Mouse (Mus musculus) heart, embryonic 12.5 days (tissue): ENCODE results near the gene Dgkb. TPM values are rescaled to one million over a fixed set of nuclear protein-coding genes. Genes with fewer than 3 reads are reported as not detected.

Source experiments
- ATAC-seq: fragments of 200-750 bp; cut with Nextera tagmentation; 2 replicates; pipeline ENCODE4 v1.8.0; 2017; ENCODE audit warnings: moderate TSS enrichment, moderate library complexity; ENCODE audit not compliant: insufficient number of reproducible peaks, low FRiP score
- H3K27ac ChIP-seq: fragments of 300-500 bp; sonication (generic); 2 replicates; pipeline ENCODE4 v1.5.1; 2016; ENCODE audit warnings: mild to moderate bottlenecking, moderate library complexity; ENCODE audit not compliant: poor library complexity, severe bottlenecking
- H3K27me3 ChIP-seq: fragments of 300-500 bp; sonication (generic); replicated peaks from 2 replicates; pipeline ENCODE4 v1.6.1; 2016; ENCODE audit warnings: mild to moderate bottlenecking, moderate library complexity
- H3K36me3 ChIP-seq: fragments of 300-500 bp; sonication (generic); 2 replicates; pipeline ENCODE4 v1.6.1; 2016; ENCODE audit warnings: mild to moderate bottlenecking, moderate library complexity
- H3K4me1 ChIP-seq: fragments of 300-500 bp; sonication (generic); replicated peaks from 2 replicates; pipeline ENCODE4 v1.6.1; 2016; ENCODE audit warnings: mild to moderate bottlenecking
- H3K4me2 ChIP-seq: fragments of 300-500 bp; sonication (generic); 2 replicates; pipeline ENCODE4 v1.6.1; 2016; ENCODE audit warnings: mild to moderate bottlenecking, moderate library complexity
- H3K4me3 ChIP-seq: fragments of 300-500 bp; sonication (generic); 2 replicates; pipeline ENCODE4 v1.5.1; 2016; ENCODE audit warnings: mild to moderate bottlenecking
- H3K9ac ChIP-seq: fragments of 300-500 bp; sonication (generic); 2 replicates; pipeline ENCODE4 v1.6.1; 2016; ENCODE audit warnings: mild to moderate bottlenecking, moderate library complexity
- H3K9me3 ChIP-seq: fragments of 300-500 bp; sonication (generic); replicated peaks from 2 replicates; pipeline ENCODE4 v1.6.1; 2016; ENCODE audit warnings: mild to moderate bottlenecking, moderate library complexity
- WGBS: fragments of 180-500 bp; shearing (Covaris S2); methylation state at CpG from one replicate; pipeline ENCODE4 v1.1.7; 2016; 5-methylcytosine and 5-hydroxymethylcytosine counted together
- polyA plus RNA-seq: library from polyadenylated mRNA; unstranded; fragments of >200 nt; fragmentation: Nextera tagmentation; extraction: Ambion mirVana; gene quantifications from 2 replicates; pipeline ENCODE4 v1.2.1, GENCODE M21; 2016

The Dgkb gene
- polyA plus RNA-seq = 0.13 and 0.17 TPM in 2 replicates

DNA sequence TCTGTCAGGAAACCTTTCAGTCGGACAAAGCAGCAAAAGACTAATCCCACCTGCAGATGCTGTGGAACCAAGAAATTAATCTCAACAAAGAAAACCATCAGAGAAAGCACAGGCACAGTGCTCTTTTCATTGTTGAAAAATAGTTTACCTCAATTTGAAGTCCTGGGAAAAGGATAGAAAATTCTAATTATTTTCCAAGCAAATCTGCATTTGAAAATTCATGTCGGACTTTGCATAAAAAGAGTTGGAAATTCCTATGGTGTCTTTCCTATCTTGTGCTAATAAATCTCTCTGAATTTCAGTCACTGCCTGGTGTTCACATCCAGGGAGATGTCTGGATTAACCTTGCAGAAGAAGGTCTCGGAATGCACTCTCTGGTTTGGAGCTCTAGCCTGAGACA lies at the start of gene Dgkb:
Gene Dgkb, plus strand, starts transcription at position 301 of the 400 bp plus-strand sequence.
- no peaks in the 10 kb centered on the region for H3K4me1 ChIP-seq
- H3K4me2 ChIP-seq = no peak within 1 kb of the TSS
- H3K27ac ChIP-seq = no peak within 1 kb of the TSS
- H3K36me3 ChIP-seq = no peaks in the 10 kb centered on the region
- no peak for ATAC-seq
- H3K4me3 ChIP-seq = no peak within 1 kb of the TSS
- 69% methylated on average over 3 of the region's 3 CpGs for WGBS
- no peaks in the 10 kb centered on the region for H3K27me3 ChIP-seq
- no peaks in the 10 kb centered on the region for H3K9me3 ChIP-seq
- H3K9ac ChIP-seq = no peak within 1 kb of the TSS

DNA sequence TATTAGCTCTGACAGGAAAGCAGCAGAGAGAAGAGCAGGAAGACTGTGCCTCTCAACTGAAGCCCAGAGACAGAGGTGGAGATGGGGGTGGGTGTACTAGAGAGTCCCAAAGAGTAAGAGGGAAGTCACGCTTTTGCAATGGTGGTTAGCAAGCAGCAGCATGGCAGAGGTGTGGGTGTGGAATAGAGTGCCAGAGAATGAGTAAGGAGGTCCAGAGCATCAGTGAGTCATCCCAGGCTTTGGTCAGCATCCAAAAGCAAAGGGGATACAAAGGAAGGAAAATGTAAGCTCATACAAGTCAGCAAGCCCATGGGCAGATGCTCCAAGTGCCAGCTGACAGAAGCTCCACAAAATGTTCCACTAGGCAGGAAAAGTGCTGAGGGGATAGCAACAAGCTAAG lies 47.7 kb upstream of the Dgkb start:
- WGBS = 64% methylated on average over 1 of the region's 1 CpGs
- ATAC-seq = no peak
- no peak overlapping the region for H3K9ac ChIP-seq
- no peaks in the 10 kb centered on the region for H3K4me1 ChIP-seq
- H3K27me3 ChIP-seq = no peaks in the 10 kb centered on the region
- no peak overlapping the region for H3K27ac ChIP-seq
- no peak overlapping the region for H3K4me2 ChIP-seq
- H3K4me3 ChIP-seq = no peak overlapping the region
- no peaks in the 10 kb centered on the region for H3K36me3 ChIP-seq
- H3K9me3 ChIP-seq = no peaks in the 10 kb centered on the region

DNA sequence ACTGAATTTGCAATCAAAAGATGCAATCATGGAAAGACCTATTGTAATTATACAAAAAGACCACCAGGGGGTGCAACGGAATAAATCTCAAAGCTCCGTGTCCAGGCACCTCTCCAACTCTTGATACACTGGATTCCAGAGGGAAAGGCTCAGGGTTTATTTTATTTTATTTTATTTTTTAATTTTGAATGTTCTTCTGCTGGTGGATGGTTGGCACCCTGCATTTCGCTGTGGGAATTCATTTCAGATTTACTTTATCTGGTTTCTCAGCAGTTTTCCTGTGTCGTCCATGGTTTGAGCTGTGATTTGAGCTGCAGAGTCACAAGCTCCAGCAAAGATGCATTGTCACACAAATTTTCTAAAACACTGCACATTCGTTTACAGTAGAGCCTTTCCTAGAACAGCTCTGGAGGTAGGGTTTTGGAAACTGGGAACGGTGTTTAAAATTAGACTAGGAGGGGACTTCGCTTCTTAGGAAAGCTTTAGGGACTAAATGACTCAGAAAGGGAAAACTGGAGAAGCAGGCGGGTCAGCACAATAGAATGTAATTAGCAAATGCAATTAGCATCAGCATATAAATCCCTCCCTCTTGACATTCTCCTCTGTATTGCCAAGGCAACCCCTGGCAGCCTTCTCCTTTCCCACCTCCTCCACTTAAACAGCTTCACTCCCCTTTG lies 43.7 kb upstream of the Dgkb start:
- Histone ChIP-seq H3K9ac (no peak overlapping the region), H3K4me2 (peak overlapping the region; percentile 54), H3K27me3 (no peaks in the 10 kb centered on the region), H3K4me3 (no peak overlapping the region), H3K36me3 (no peaks in the 10 kb centered on the region), H3K4me1 (no peaks in the 10 kb centered on the region), H3K27ac (no peak overlapping the region), H3K9me3 (no peaks in the 10 kb centered on the region)
- no peak for ATAC-seq
- WGBS = 16% methylated on average over 8 of the region's 8 CpGs

DNA sequence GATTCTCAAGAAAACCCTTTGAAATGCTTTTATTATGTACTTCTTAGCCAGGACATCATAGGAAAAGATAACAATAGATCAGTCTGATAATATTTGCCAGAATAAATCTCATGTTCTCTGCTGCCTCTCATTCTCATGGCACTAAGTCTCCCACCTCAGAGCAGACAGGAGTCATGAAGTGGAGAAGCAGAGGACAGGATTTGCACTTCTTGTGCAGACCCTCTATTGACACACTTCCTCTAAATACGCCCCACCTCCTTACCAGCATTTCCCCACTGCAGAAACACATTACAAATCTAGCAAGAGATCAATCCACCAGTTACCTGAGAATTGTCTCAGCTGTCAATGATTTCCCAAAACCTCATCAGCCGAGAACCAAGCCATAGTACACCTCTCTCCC lies 42.9 kb upstream of the Dgkb start:
- no peak overlapping the region for H3K27ac ChIP-seq
- H3K27me3 ChIP-seq = no peaks in the 10 kb centered on the region
- H3K4me3 ChIP-seq = no peak overlapping the region
- H3K9me3 ChIP-seq = no peaks in the 10 kb centered on the region
- no peak overlapping the region for H3K9ac ChIP-seq
- H3K36me3 ChIP-seq = no peaks in the 10 kb centered on the region
- WGBS = 25% methylated on average over 2 of the region's 2 CpGs
- no peak for ATAC-seq
- no peak overlapping the region for H3K4me2 ChIP-seq
- H3K4me1 ChIP-seq = no peaks in the 10 kb centered on the region

DNA sequence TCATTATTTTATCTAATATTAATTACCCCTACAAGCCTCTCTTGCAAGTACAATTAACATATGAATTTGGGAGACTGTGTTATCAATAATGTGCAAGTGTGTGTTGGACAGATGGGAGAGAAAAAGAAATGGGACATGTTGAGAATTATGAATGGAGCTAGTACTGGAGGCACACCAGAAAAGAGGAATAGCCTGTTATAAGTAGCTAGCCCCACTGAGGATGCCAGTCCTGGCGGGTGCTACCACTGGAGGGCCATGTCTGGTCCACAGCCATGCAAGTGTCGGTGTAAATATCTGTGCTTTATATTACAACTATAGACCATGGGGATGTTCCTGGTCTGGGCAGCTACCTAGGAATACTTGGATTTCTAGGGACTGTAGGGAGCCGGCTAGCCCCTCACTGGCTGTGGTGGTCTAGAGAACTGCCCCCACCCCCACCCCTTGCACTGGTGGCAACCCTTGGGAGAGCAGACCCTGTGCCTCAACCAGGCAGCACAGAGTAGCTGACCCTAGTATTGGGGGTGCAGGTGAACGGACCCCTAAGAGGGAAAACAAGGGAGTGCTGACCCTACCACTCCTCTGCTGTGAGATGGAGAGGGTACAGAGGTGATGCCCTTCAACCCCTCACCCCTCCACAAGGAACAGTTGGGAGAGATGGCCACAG lies 21.1 kb upstream of the Dgkb start:
- Histone ChIP-seq H3K4me2 (no peak overlapping the region), H3K4me1 (no peaks in the 10 kb centered on the region), H3K27me3 (no peaks in the 10 kb centered on the region), H3K9ac (no peak overlapping the region), H3K36me3 (no peaks in the 10 kb centered on the region), H3K4me3 (no peak overlapping the region), H3K9me3 (no peaks in the 10 kb centered on the region), H3K27ac (no peak overlapping the region)
- no peak for ATAC-seq
- 80% methylated on average over 4 of the region's 4 CpGs for WGBS

DNA sequence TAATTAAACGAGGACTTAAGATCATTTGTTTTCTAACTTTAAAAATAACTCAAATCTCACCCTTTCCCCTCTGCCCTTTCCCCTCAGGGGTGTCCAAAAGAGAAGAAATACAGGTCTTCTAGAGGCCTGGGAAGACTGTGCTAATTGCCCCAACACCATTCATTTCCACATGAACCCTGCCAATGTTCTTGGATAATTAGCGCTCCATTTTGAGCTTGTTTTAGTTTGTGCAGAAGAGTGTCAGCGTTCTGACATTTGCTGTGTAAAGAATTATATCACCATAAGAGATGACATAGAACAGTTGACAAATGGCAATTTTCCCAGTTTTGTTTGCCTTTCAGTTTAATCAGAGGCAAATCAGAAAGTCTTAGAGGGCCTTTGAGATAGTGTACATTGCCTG lies 3.4 kb upstream of the Dgkb start:
- WGBS = 83% methylated on average over 3 of the region's 3 CpGs
- Histone ChIP-seq H3K9me3 (no peaks in the 10 kb centered on the region), H3K4me3 (no peak overlapping the region), H3K36me3 (no peaks in the 10 kb centered on the region), H3K4me1 (no peaks in the 10 kb centered on the region), H3K27me3 (no peaks in the 10 kb centered on the region), H3K4me2 (no peak overlapping the region), H3K9ac (no peak overlapping the region), H3K27ac (no peak overlapping the region)
- ATAC-seq = no peak

DNA sequence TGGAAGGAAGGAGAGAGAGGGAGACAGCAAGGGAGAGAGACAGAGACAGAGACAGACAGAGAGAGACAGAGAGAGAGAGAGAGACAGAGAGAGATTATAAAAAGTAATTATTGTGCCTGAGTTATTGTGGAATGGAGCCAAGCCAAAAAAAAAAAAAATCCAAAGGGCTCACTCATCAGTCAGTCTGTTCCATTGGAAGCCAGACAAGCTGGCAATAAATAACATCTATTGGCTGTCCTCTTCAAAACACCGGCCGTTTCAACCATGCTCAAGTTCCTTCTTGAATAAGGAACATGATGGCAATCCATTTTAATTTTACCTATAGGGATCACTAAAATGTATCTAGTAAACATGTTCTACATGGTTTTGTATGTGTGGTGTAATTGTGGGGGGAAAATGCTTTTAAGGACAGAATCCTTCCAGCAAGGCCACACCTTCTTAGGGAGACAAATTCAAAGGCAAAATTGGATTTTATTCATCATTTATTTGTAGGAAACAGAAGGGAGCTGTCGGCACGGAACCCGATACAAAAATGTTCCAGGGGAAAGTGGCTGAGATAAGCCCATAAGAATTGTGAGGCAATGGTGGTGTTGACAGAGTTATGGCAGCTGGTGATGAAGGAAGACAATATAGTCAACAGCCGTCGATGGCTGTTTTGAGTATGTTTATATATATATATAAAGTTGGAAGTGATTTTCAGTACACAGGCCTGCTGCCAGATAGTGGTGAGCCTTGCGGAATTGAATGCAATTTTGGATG lies 3.7 kb downstream of the Dgkb start:
- no peaks in the 10 kb centered on the region for H3K9me3 ChIP-seq
- H3K4me2 ChIP-seq = no peak overlapping the region
- no peak for ATAC-seq
- no peaks in the 10 kb centered on the region for H3K36me3 ChIP-seq
- no peak overlapping the region for H3K9ac ChIP-seq
- 68% methylated on average over 8 of the region's 8 CpGs for WGBS
- H3K4me3 ChIP-seq = no peak overlapping the region
- no peaks in the 10 kb centered on the region for H3K27me3 ChIP-seq
- no peak overlapping the region for H3K27ac ChIP-seq
- H3K4me1 ChIP-seq = no peaks in the 10 kb centered on the region

DNA sequence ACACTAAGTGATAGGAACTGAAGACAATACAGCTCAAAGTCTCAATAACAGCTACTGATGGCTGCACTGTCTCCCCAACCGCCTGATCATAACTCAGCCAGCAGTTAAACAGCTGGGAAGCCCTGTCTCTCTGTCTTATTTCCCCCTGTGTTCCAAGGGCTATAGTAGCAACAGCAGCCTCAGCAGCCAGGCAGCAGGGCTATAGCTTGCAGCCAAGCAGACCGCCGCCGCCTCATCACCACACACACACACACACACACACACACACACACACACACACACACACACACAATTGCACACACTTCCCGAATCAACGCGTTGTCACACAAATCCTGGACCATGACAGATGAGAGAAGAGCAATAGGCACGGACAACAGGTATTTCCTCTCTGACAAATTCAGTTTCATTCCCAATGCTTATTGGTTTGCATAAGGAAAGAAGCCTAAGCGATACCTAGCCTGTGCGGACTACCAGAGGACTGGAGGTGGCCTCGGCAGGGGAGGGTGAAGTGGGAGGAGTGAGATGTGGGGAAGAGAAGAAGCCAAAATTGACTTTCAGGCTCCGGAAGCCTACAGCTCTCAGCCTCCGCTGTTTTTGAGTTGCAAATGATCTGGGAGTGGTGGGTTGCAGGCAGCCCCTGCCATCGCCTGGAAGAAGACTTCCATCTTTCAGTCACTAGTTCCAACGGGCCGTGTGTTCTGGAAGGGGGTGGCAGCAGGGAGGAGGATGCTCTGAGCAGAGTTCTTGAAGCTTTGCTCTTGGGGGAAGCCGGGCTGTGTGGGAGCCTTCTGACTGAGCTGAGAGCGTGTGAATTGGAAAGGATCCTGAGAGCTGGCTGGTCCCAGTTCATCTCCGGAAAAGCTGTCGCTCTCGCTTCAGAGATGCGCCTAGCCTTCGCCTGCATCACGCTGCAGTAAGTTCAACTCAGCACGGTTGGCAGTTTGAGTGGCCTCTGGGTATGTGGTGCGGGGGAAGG lies 62.8 kb downstream of the Dgkb start:
- Histone ChIP-seq H3K4me3 (peak overlapping the region; percentile 49), H3K4me1 (peaks cover 5% of the 10 kb centered on the region; the same call in 1 of the 2 replicates), H3K9me3 (no peaks in the 10 kb centered on the region), H3K36me3 (no peaks in the 10 kb centered on the region), H3K9ac (peak overlapping the region; percentile 42; the same call in 1 of the 2 replicates), H3K27ac (no peak overlapping the region), H3K4me2 (peak overlapping the region; percentile 88), H3K27me3 (no peaks in the 10 kb centered on the region)
- ATAC-seq = 0 out of 2 replicates have a peak, but pooled peaks have one; percentile 15
- 5% methylated on average over 26 of the region's 26 CpGs for WGBS

DNA sequence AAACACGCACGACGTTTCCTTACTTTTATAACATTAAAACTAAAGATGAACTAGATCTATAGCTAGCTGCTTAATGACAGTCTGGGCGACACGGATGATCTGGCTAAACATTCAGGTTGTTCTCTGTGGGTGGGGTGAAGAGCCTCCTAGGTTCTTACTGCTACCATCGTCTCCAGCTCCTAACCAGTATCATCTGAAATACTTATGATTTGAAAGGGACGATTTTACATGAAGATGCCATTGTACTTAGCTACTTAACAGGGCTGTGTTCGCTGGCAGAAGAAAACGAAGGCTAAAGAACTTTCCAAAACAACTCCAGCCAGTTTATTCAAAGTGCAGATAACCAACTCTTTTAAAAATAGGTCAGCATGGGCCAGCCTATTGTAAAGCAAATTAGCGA lies 63.9 kb downstream of the Dgkb start:
- H3K4me3 ChIP-seq = peak overlapping the region; percentile 49
- no peaks in the 10 kb centered on the region for H3K9me3 ChIP-seq
- no peaks in the 10 kb centered on the region for H3K36me3 ChIP-seq
- H3K27ac ChIP-seq = no peak overlapping the region
- 7% methylated on average over 10 of the region's 10 CpGs for WGBS
- no peaks in the 10 kb centered on the region for H3K27me3 ChIP-seq
- no peak overlapping the region for H3K9ac ChIP-seq
- peak overlapping the region; percentile 88 for H3K4me2 ChIP-seq
- no peak for ATAC-seq
- H3K4me1 ChIP-seq = peaks cover 5% of the 10 kb centered on the region; the same call in 1 of the 2 replicates

DNA sequence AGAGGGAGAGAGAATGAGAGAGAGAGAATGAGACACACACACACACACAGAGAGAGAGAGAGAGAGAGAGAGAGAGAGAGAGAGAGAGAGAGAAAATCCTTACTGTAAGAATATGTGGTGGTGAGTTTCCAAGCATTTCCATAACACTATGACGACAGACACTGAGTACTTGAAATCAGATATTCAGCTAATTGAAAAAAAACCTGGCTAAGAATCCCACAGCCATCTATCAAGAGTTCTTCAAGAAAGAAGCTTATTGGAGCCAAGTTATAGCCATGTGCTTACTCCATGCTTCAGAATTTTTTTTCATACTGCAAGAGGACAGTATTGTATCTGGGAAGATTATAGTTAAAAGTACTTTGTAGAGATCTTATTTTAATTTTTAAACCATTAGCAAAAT lies 65.3 kb downstream of the Dgkb start:
- Histone ChIP-seq H3K27ac (no peak overlapping the region), H3K4me3 (no peak overlapping the region), H3K9ac (no peak overlapping the region), H3K4me2 (no peak overlapping the region), H3K27me3 (no peaks in the 10 kb centered on the region), H3K36me3 (no peaks in the 10 kb centered on the region), H3K4me1 (peaks cover 5% of the 10 kb centered on the region; the same call in 1 of the 2 replicates), H3K9me3 (no peaks in the 10 kb centered on the region)
- no peak for ATAC-seq
- 67% methylated on average over 1 of the region's 1 CpGs for WGBS
